Mouse (Mus musculus) C2C12 (cell line): ENCODE results near the gene Baz1a.

ENCODE experiments used
- CEBPB ChIP-seq: IDR thresholded peaks from one replicate; pipeline ENCODE4 v1.6.1; 2011; ENCODE audit warnings: low read depth, mild to moderate bottlenecking, control low read depth, moderate library complexity
- CTCF ChIP-seq: IDR thresholded peaks from one replicate; pipeline ENCODE4 v1.5.1; 2011; ENCODE audit not compliant: control insufficient read depth, insufficient read depth, insufficient read length
- FOSL1 ChIP-seq: IDR thresholded peaks from one replicate; pipeline ENCODE4 v1.8.0; 2011; ENCODE audit warnings: mild to moderate bottlenecking, low read length; ENCODE audit not compliant: poor library complexity, insufficient read depth, severe bottlenecking
- MAX ChIP-seq: IDR thresholded peaks from one replicate; pipeline ENCODE4 v1.6.1; 2011; ENCODE audit warnings: mild to moderate bottlenecking, control low read depth
- MYOD1 ChIP-seq: IDR thresholded peaks from one replicate; pipeline ENCODE4 v1.6.1; 2011; ENCODE audit warnings: low read depth; ENCODE audit not compliant: control insufficient read depth, insufficient read length
- MYOG ChIP-seq: IDR thresholded peaks from one replicate; pipeline ENCODE4 v1.6.1; 2011; ENCODE audit not compliant: control insufficient read depth, insufficient read length; ENCODE audit errors: extremely low read depth
- USF1 ChIP-seq: IDR thresholded peaks from one replicate; pipeline ENCODE4 v1.6.1; 2011; ENCODE audit warnings: low read depth, mild to moderate bottlenecking, control low read depth, moderate library complexity

DNA sequence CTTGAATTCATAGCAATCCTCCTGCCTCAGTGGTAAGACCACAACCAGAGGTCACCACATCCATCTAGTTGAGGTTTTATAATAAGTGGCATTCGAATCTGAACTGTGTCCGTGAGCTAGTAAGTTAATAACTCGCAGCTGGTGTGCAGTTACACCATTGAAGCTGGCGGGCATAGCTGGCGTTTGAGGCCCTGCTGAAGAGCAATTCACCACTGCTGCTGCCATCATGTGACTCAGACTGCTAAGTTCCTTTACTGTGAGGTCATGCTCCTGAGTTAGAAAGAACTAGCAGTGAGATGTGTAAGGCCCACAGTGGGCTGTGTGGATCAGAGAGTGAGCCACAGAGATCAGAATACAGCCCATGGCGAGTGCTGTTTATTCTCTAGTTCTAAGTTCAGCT, 139.4 kb downstream of the Baz1a start:
- TF ChIP-seq CTCF (no peak), USF1 (peak; percentile 95), MYOG (no peak), MYOD1 (peak; percentile 69), MAX (no peak), CEBPB (no peak), FOSL1 (no peak)
